Mouse (Mus musculus): ENCODE measurements around the gene Magea5. TPM values are rescaled to one million over a fixed set of nuclear protein-coding genes. Genes with fewer than 3 reads are reported as not detected.
"Not testable (repeated sequence)": the region's sequence is repeated elsewhere in the genome, so short reads cannot be mapped to it uniquely, and the experiment has no call there.

Gene Magea5
- total RNA-seq (2017) = not detected in 2 replicates

GRCm38 (mm10) chrX:155063045-155063444, at the start of gene Magea5:
Magea5 (minus strand) TSS chrX:155063145.
- not testable (repeated sequence) for ATAC-seq (replicated peaks in 1 of 2; ENCODE audit: insufficient read depth in 1 of 2, low FRiP score in 2 of 2, low TSS enrichment in 1 of 2, low read depth in 1 of 2, poor library complexity in 2 of 2, severe bottlenecking in 2 of 2)

DNA sequence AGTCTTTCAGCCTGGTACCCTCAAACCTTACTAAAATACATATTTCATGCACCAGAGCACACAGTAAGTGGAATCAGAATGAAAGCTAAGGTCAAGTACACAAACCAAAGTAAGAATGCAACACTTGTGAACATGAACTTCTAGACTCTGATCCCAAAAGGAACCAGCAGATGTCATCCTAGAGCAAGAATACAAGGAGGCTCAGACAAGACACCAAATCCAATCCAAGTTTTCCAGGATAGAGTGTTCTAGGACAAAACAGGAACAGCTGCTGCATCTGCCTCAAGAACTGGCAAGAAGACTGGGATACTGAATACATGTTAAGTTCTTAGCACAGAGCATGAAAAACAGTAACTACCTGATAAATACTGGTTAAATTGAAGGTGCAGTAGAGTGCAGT, 35.1 kb upstream of the Magea5 start:
- no peak for ATAC-seq (replicated peaks in 1 of 2; ENCODE audit: insufficient read depth in 1 of 2, low FRiP score in 2 of 2, low TSS enrichment in 1 of 2, low read depth in 1 of 2, poor library complexity in 2 of 2, severe bottlenecking in 2 of 2)

- not testable (repeated sequence) for ATAC-seq (replicated peaks in 1 of 2; ENCODE audit: insufficient read depth in 1 of 2, low FRiP score in 2 of 2, low TSS enrichment in 1 of 2, low read depth in 1 of 2, poor library complexity in 2 of 2, severe bottlenecking in 2 of 2)
Measured at GRCm38 (mm10) chrX:155093566-155093965, 30.6 kb upstream of the Magea5 start, which contains the start of gene Magea2. Magea2 (minus strand) TSS chrX:155093666.

GRCm38 (mm10) chrX:155089693-155090092, 26.7 kb upstream of the Magea5 start, which contains the start of gene Magea1:
Magea1 (minus strand) TSS chrX:155089793.
- ATAC-seq (replicated peaks in 1 of 2; ENCODE audit: insufficient read depth in 1 of 2, low FRiP score in 2 of 2, low TSS enrichment in 1 of 2, low read depth in 1 of 2, poor library complexity in 2 of 2, severe bottlenecking in 2 of 2) = not testable (repeated sequence)

Other genes with a start within 250 kb of the Magea5 start
- gene Cldn34b1, start 172.9 kb downstream of the Magea5 start, total RNA-seq (2017) = not detected in 2 replicates
- not detected in 2 replicates for gene Magea6, start 127.2 kb downstream of the Magea5 start, total RNA-seq (2017)
- not detected in 2 replicates for gene Magea3, start 113.6 kb downstream of the Magea5 start, total RNA-seq (2017)
- not detected in 2 replicates for gene Magea8, start 67.3 kb downstream of the Magea5 start, total RNA-seq (2017)
- not detected in 2 replicates for gene Magea1, start 26.6 kb upstream of the Magea5 start, total RNA-seq (2017)
- gene Magea2, start 30.5 kb upstream of the Magea5 start, total RNA-seq (2017) = not detected in 2 replicates
- gene Cldn34b2, start 65.3 kb upstream of the Magea5 start, total RNA-seq (2017) = not detected in 2 replicates
- 128 and 184 TPM in 2 replicates for gene Sat1, start 153.3 kb upstream of the Magea5 start, total RNA-seq (2017)
- gene Acot9, start 199.3 kb upstream of the Magea5 start, total RNA-seq (2017) = 32.4 and 40.9 TPM in 2 replicates

Measured in hematopoietic stem cell, adult 5-6 weeks (primary cell).